Mouse (Mus musculus) liver, embryonic 11.5 days (tissue): Measurements from ENCODE around the gene Sun1. TPM values are rescaled to one million over a fixed set of nuclear protein-coding genes. Genes with fewer than 3 reads are reported as not detected.

Source experiments
- ATAC-seq: fragments of 200-750 bp; cut with Nextera tagmentation; replicated peaks from 2 replicates; pipeline ENCODE4 v1.8.0; 2017; ENCODE audit warnings: moderate number of reproducible peaks, mild to moderate bottlenecking, moderate TSS enrichment, moderate library complexity; ENCODE audit not compliant: low FRiP score
- DNase-seq: peaks from one replicate; pipeline ENCODE4 v3.0.0-alpha.2; 2017; ENCODE audit warnings: low spot score
- H3K27ac ChIP-seq: fragments of 300-500 bp; sonication (generic); 2 replicates; pipeline ENCODE4 v1.5.1; 2014; ENCODE audit warnings: mild to moderate bottlenecking, low read depth, low read length, control low read depth
- H3K27me3 ChIP-seq: fragments of 300-500 bp; sonication (generic); replicated peaks from 2 replicates; pipeline ENCODE4 v1.6.1; 2014; ENCODE audit warnings: low read length, mixed read lengths; ENCODE audit not compliant: control insufficient read depth, insufficient read depth
- H3K36me3 ChIP-seq: fragments of 300-500 bp; sonication (generic); 2 replicates; pipeline ENCODE4 v1.6.1; 2014; ENCODE audit warnings: mild to moderate bottlenecking, low read length, moderate library complexity, mixed read lengths; ENCODE audit not compliant: control insufficient read depth, insufficient read depth
- H3K4me1 ChIP-seq: fragments of 300-500 bp; sonication (generic); replicated peaks from 2 replicates; pipeline ENCODE4 v1.6.1; 2014; ENCODE audit warnings: low read length, mixed read lengths; ENCODE audit not compliant: control insufficient read depth, insufficient read depth
- H3K4me2 ChIP-seq: fragments of 300-500 bp; sonication (generic); 2 replicates; pipeline ENCODE4 v1.6.1; 2014; ENCODE audit warnings: mild to moderate bottlenecking, control low read depth, moderate library complexity
- H3K4me3 ChIP-seq: fragments of 300-500 bp; sonication (generic); 2 replicates; pipeline ENCODE4 v1.5.1; 2014; ENCODE audit warnings: low read depth, low read length, control low read depth
- H3K9ac ChIP-seq: fragments of 300-500 bp; sonication (generic); 2 replicates; pipeline ENCODE4 v1.6.1; 2014; ENCODE audit warnings: low read depth, low read length, control low read depth
- H3K9me3 ChIP-seq: fragments of 300-500 bp; sonication (generic); 2 replicates; pipeline ENCODE4 v1.6.1; 2016; ENCODE audit warnings: low read length, inconsistent platforms, mixed read lengths; ENCODE audit not compliant: control insufficient read depth
- WGBS: fragments of 180-500 bp; shearing (Covaris S2); extraction: QIAGEN DNeasy Blood & Tissue Kit; methylation state at CpG from one replicate; pipeline ENCODE4 v1.1.7; 2014; 5-methylcytosine and 5-hydroxymethylcytosine counted together
- polyA plus RNA-seq: library from polyadenylated mRNA; unstranded; fragments of >200 nt; fragmentation: Nextera tagmentation; extraction: Ambion mirVana; gene quantifications from 2 replicates; pipeline ENCODE4 v1.2.1, GENCODE M21; 2014

The Sun1 gene
- polyA plus RNA-seq, 1 experiment from 2014 or later: 46.0 TPM

- H3K9ac ChIP-seq: no peak overlapping the region
- WGBS: 85% methylated on average over 3 of the region's 3 CpGs
- H3K9me3 ChIP-seq: no peaks in the 10 kb centered on the region
- H3K27me3 ChIP-seq: no peaks in the 10 kb centered on the region
- no peak for ATAC-seq
- H3K4me3 ChIP-seq: no peak overlapping the region
- H3K36me3 ChIP-seq: peaks cover 41% of the 10 kb centered on the region
- no peak overlapping the region for H3K27ac ChIP-seq
- H3K4me2 ChIP-seq: no peak overlapping the region
- peaks cover 24% of the 10 kb centered on the region for H3K4me1 ChIP-seq
- no peak for DNase-seq
These were observed 48.4 kb downstream of the Sun1 start for GRCm38 (mm10) chr5:139248846-139249245.

- no peak for DNase-seq
- Histone ChIP-seq H3K27me3 (no peaks in the 10 kb centered on the region), H3K36me3 (peaks cover 26% of the 10 kb centered on the region), H3K9me3 (no peaks in the 10 kb centered on the region), H3K4me1 (peaks cover 43% of the 10 kb centered on the region), H3K4me2 (peak overlapping the region; percentile 98), H3K27ac (peak overlapping the region; percentile 77; the same call in 1 of the 2 replicates), H3K4me3 (peak overlapping the region; percentile 86), H3K9ac (peak overlapping the region; percentile 75)
- no peak for ATAC-seq
- WGBS: 81% methylated on average over 7 of the region's 7 CpGs
These were observed 50.8 kb downstream of the Sun1 start for GRCm38 (mm10) chr5:139251279-139251678.

GRCm38 (mm10) chr5:139251736-139252080 lies 51.3 kb downstream of the Sun1 start:
- H3K36me3 ChIP-seq: peaks cover 24% of the 10 kb centered on the region

GRCm38 (mm10) chr5:139252081-139252909 lies 51.9 kb downstream of the Sun1 start, which contains the start of gene Get4:
Gene Get4, plus strand, starts transcription at chr5:139252324.
- peaks cover 47% of the 10 kb centered on the region for H3K4me1 ChIP-seq
- peak; percentile 89 for ATAC-seq

More at GRCm38 (mm10) chr5:139251736-139252080, 51.3 kb downstream of the Sun1 start:
- peak overlapping the region; percentile 86 for H3K4me3 ChIP-seq
- peaks cover 45% of the 10 kb centered on the region for H3K4me1 ChIP-seq
- no peaks in the 10 kb centered on the region for H3K27me3 ChIP-seq
- H3K27ac ChIP-seq: peak overlapping the region; percentile 77
- peak overlapping the region; percentile 98 for H3K4me2 ChIP-seq
- WGBS: 1% methylated on average over 8 of the region's 8 CpGs
- peak overlapping the region; percentile 75 for H3K9ac ChIP-seq
- H3K9me3 ChIP-seq: no peaks in the 10 kb centered on the region
- ATAC-seq: peak; percentile 25
- no peak for DNase-seq

GRCm38 (mm10) chr5:139252910-139253245 lies 52.4 kb downstream of the Sun1 start:
- Histone ChIP-seq H3K4me1 (peaks cover 42% of the 10 kb centered on the region), H3K27me3 (no peaks in the 10 kb centered on the region), H3K4me2 (peak overlapping the region; percentile 98), H3K27ac (peak overlapping the region; percentile 94), H3K9ac (peak overlapping the region; percentile 84), H3K36me3 (peaks cover 15% of the 10 kb centered on the region), H3K9me3 (no peaks in the 10 kb centered on the region), H3K4me3 (peak overlapping the region; percentile 86)
- 1% methylated on average over 7 of the region's 7 CpGs for WGBS
- DNase-seq: no peak
- peak; percentile 69 for ATAC-seq

More at GRCm38 (mm10) chr5:139252081-139252909, 51.9 kb downstream of the Sun1 start, which contains the start of gene Get4:
- Histone ChIP-seq H3K9ac (peak within 1 kb of the TSS; percentile 84), H3K9me3 (no peaks in the 10 kb centered on the region), H3K27me3 (no peaks in the 10 kb centered on the region), H3K4me3 (peak within 1 kb of the TSS; percentile 86), H3K4me2 (peak within 1 kb of the TSS; percentile 98), H3K27ac (peak within 1 kb of the TSS; percentile 94), H3K36me3 (peaks cover 19% of the 10 kb centered on the region)
- WGBS: under 1% methylated on average over 88 of the region's 90 CpGs
- peak; percentile 99 for DNase-seq

GRCm38 (mm10) chr5:139253301-139253741 lies 52.9 kb downstream of the Sun1 start:
- WGBS: 2% methylated on average over 6 of the region's 6 CpGs
- peak overlapping the region; percentile 86 for H3K4me3 ChIP-seq
- peaks cover 44% of the 10 kb centered on the region for H3K4me1 ChIP-seq
- no peaks in the 10 kb centered on the region for H3K9me3 ChIP-seq
- peak overlapping the region; percentile 84 for H3K9ac ChIP-seq
- H3K36me3 ChIP-seq: peaks cover 14% of the 10 kb centered on the region
- peak; percentile 59 for ATAC-seq
- no peak for DNase-seq
- peak overlapping the region; percentile 94 for H3K27ac ChIP-seq
- H3K4me2 ChIP-seq: peak overlapping the region; percentile 98
- H3K27me3 ChIP-seq: no peaks in the 10 kb centered on the region

GRCm38 (mm10) chr5:139254938-139255337 lies 54.5 kb downstream of the Sun1 start:
- peak overlapping the region; percentile 98 for H3K4me2 ChIP-seq
- no peak overlapping the region for H3K27ac ChIP-seq

GRCm38 (mm10) chr5:139255777-139256176 lies 55.3 kb downstream of the Sun1 start:
- 85% methylated on average over 6 of the region's 6 CpGs for WGBS
- Histone ChIP-seq H3K4me3 (no peak overlapping the region), H3K27me3 (no peaks in the 10 kb centered on the region), H3K27ac (no peak overlapping the region), H3K4me1 (peaks cover 52% of the 10 kb centered on the region), H3K36me3 (peaks cover 11% of the 10 kb centered on the region; the same call in 1 of the 2 replicates), H3K4me2 (peak overlapping the region; percentile 17; the same call in 1 of the 2 replicates), H3K9me3 (no peaks in the 10 kb centered on the region), H3K9ac (0 out of 2 replicates have a peak overlapping the region, but pooled peaks have one; percentile 6)
- ATAC-seq: no peak
- no peak for DNase-seq

More at GRCm38 (mm10) chr5:139254938-139255337, 54.5 kb downstream of the Sun1 start:
- DNase-seq: no peak
- Histone ChIP-seq H3K27me3 (no peaks in the 10 kb centered on the region), H3K36me3 (peaks cover 8% of the 10 kb centered on the region; the same call in 1 of the 2 replicates), H3K4me1 (peaks cover 52% of the 10 kb centered on the region), H3K4me3 (no peak overlapping the region), H3K9ac (no peak overlapping the region), H3K9me3 (no peaks in the 10 kb centered on the region)
- WGBS: 85% methylated on average over 6 of the region's 6 CpGs
- no peak for ATAC-seq
